Mouse (Mus musculus) thymus, adult 2 months (tissue): ENCODE results near the gene Cdyl2.

Experiments
- CTCF ChIP-seq: fragments of 200-500 bp; IDR thresholded peaks from 2 replicates; pipeline ENCODE4 v1.5.1; 2012; ENCODE audit warnings: mild to moderate bottlenecking, control low read depth, low read length, moderate library complexity, borderline replicate concordance; ENCODE audit not compliant: control insufficient read depth, poor library complexity, insufficient read depth; ENCODE audit errors: extremely low read depth
- POLR2A ChIP-seq: fragments of 200-500 bp; IDR thresholded peaks from 2 replicates; pipeline ENCODE4 v1.6.1; 2012; ENCODE audit warnings: mild to moderate bottlenecking, low read length, control low read depth, moderate library complexity; ENCODE audit not compliant: control insufficient read depth, poor library complexity, insufficient read depth; ENCODE audit errors: extremely low read depth

GRCm38 (mm10) chr8:116536786-116537185 lies 196.0 kb downstream of the Cdyl2 start:
- no peak for TF ChIP-seq POLR2A
- TF ChIP-seq CTCF, result no peak
